In the genomic region with DNA sequence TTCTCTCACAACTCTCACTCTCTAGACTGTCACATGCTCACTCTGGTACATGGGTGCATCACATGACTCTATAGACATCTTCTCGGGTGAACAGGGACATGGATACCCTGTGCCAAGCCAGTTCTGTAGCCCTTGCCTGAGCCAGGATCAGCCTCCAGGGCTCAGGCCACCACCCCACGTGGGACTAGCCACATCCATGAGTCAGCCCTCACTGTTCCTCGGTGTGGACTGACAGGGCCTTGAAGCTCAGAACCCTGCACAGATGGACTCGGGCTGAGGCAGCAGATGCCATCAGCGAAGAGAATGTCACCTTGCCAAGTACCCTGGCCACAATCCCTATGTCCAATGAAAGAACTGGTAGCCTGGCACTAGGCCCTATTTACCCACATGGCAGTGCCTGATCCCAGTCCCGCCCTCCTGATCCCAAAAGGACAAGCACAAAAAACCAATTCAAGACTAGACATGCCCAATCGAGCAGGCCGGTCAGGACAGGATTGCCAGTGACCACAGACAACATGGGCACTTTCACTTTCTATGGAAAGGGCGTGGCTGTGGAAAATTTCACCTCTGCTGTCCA, we compare ENCODE assay signal across 9 mouse cellular contexts. TPM values are rescaled to one million over a fixed set of nuclear protein-coding genes. Genes with fewer than 3 reads are reported as not detected.
DNase-seq lines count a peak whose midpoint lies in the region; ATAC-seq and TF ChIP-seq lines count a peak whose summit lies in the region.
"Had no signal": no experiment of that assay in that cellular context is flagged by ENCODE, and none has a peak within 500 bp of the region (broad histone marks: within the 10 kb centered on the region; RNA-seq: fewer than 3 reads in every experiment).

No protein-coding gene starts in this region.

- 0 out of 2 replicates have a peak, but pooled peaks have one; percentile 24 for ATAC-seq in heart, embryonic 11.5 days (replicated peaks; ENCODE audit: insufficient number of reproducible peaks, low FRiP score, low TSS enrichment)
- 0 out of 2 replicates have a peak, but pooled peaks have one; percentile 11 for ATAC-seq in erythroid progenitor cell, adult 5-6 weeks (replicated peaks; ENCODE audit: low FRiP score, poor library complexity, severe bottlenecking)

- H3K27ac ChIP-seq in heart, embryonic 11.5 days (ENCODE audit: low read depth, low read length): no peak overlapping the region
- H3K27ac ChIP-seq: limb, embryonic 12.5 days had no signal

- H3K36me3 ChIP-seq in heart, embryonic 11.5 days (ENCODE audit: control insufficient read depth, insufficient read depth, low read length): peaks cover 5% of the 10 kb centered on the region; the same call in 1 of the 2 replicates
- H3K36me3 ChIP-seq in myocyte (ENCODE audit: control insufficient read depth, insufficient read depth): no peaks in the 10 kb centered on the region
- H3K36me3 ChIP-seq: limb, embryonic 12.5 days had no signal

- H3K4me3 ChIP-seq in heart, embryonic 11.5 days (ENCODE audit: low read depth, low read length): no peak overlapping the region
- peak overlapping the region; percentile 0 for H3K4me3 ChIP-seq in myocyte
- H3K4me3 ChIP-seq: limb, embryonic 12.5 days had no signal

- WGBS in heart, embryonic 11.5 days (ENCODE audit: insufficient replicate concordance): 85% methylated on average over 9 of the region's 9 CpGs

- no peaks in the 10 kb centered on the region for H3K9me3 ChIP-seq in heart, embryonic 11.5 days (replicated peaks; ENCODE audit: control insufficient read depth, low read length)
- H3K9me3 ChIP-seq: limb, embryonic 12.5 days had no signal

- peak; percentile 32 for TF ChIP-seq POLR2A in myocyte (IDR thresholded peaks at IDR 0.05; ENCODE audit: insufficient read length, low read depth)

- peaks cover 33% of the 10 kb centered on the region for H3K4me1 ChIP-seq in heart, embryonic 11.5 days (ENCODE audit: control insufficient read depth, insufficient read depth, low read length)

- no peak overlapping the region for H3K4me2 ChIP-seq in heart, embryonic 11.5 days
- peak overlapping the region; percentile 57 for H3K4me2 ChIP-seq in myocyte (ENCODE audit: low read depth)
- H3K4me2 ChIP-seq: limb, embryonic 12.5 days had no signal

- H3K9ac ChIP-seq in heart, embryonic 11.5 days (ENCODE audit: low read depth, low read length): no peak overlapping the region
- H3K9ac ChIP-seq: limb, embryonic 12.5 days had no signal

- peaks cover 54% of the 10 kb centered on the region for H3K79me2 ChIP-seq in myocyte (ENCODE audit: control insufficient read depth, insufficient read depth)

- no peak overlapping the region for H3ac ChIP-seq in myocyte (ENCODE audit: control insufficient read depth, insufficient read length)

- intact Hi-C loops in heart, postnatal 36 days (cut with DNase I): no loop called here

- no peaks in the 10 kb centered on the region for H3K27me3 ChIP-seq in heart, embryonic 11.5 days (ENCODE audit: control insufficient read depth, insufficient read depth, low read length)
- H3K27me3 ChIP-seq in myocyte (ENCODE audit: control insufficient read depth, insufficient read depth, insufficient read length): no peaks in the 10 kb centered on the region
- H3K27me3 ChIP-seq: limb, embryonic 12.5 days had no signal

- no peak for DNase-seq in heart, postnatal 36 days
- DNase-seq in right cerebral cortex, postnatal 10 days (ENCODE audit: low spot score in 2 of 2): peak; percentile 63 to 74
- DNase-seq in right cerebral cortex, postnatal 36 days (ENCODE audit: low spot score in 2 of 2): no peak
- no peak for DNase-seq in B cell, adult 2 months
- DNase-seq in right cerebral cortex, adult 18-20 months: no peak

TF ChIP-seq in myocyte, 11 proteins besides CTCF, POLR2A, EP300 and RAD21:
- TF ChIP-seq MYOG (IDR thresholded peaks at IDR 0.05; ENCODE audit: control insufficient read depth in 1 of 3, insufficient read depth in 1 of 3, insufficient read length in 2 of 3, low read depth in 2 of 3) (peak in 1 of 3 experiments; percentile 75), E2F4 (IDR thresholded peaks at IDR 0.05; ENCODE audit: insufficient read depth) (no peak), MAX (IDR thresholded peaks at IDR 0.05; ENCODE audit: low read depth) (no peak), TCF12 (IDR thresholded peaks at IDR 0.05; ENCODE audit: insufficient read depth, poor library complexity, severe bottlenecking) (peak; percentile 2), SRF (IDR thresholded peaks at IDR 0.05; ENCODE audit: control insufficient read depth, insufficient read length, low read depth) (peak; percentile 5), USF1 (IDR thresholded peaks at IDR 0.05; ENCODE audit: low read depth) (peak; percentile 86), TCF3 (IDR thresholded peaks at IDR 0.05; ENCODE audit: insufficient read length, low read depth) (no peak), MYOD1 (IDR thresholded peaks at IDR 0.05; ENCODE audit: control insufficient read depth in 1 of 3, insufficient read length in 2 of 3, low read depth in 2 of 3) (peak in 2 of 3 experiments; percentile 31 to 63)

RNA-seq across cellular contexts. Expression of a gene that starts 59.2 kb away (rescaled TPM):
- polyA plus RNA-seq in heart, embryonic 11.5 days (2014; fragmentation: Nextera tagmentation; extraction: Ambion mirVana): 97.0 and 157 TPM in 2 replicates
- 100 to 1,000 TPM in 1 of 2 experiments, 10 to 100 TPM in 1; 99.7 to 113 TPM for total RNA-seq in heart, postnatal 36 days (2021)
- total RNA-seq in erythroid progenitor cell, adult 5-6 weeks (2015; ENCODE audit: low replicate concordance): 101 and 130 TPM in 2 replicates
- total RNA-seq in erythroid progenitor cell, adult 5-6 weeks (2017; ENCODE audit: low replicate concordance): 269 and 272 TPM in 2 replicates
- polyA plus RNA-seq in myocyte (2012; fragmentation: generic; extraction: Trizol): 103 TPM

Comparison
In these comparisons a context has a peak if more than half of its experiments do, and no peak if none do; other contexts are left out.
1. DNase-seq: peak in right cerebral cortex, postnatal 10 days (2 of 2); none in heart, postnatal 36 days (0 of 2), right cerebral cortex, postnatal 36 days (0 of 2), B cell, adult 2 months (0 of 2) and right cerebral cortex, adult 18-20 months (single experiment).